Mouse (Mus musculus) MEL (cell line): ENCODE results near the gene Kif26b. TPM values are rescaled to one million over a fixed set of nuclear protein-coding genes. Genes with fewer than 3 reads are reported as not detected.

Experiments used
- DNase-seq: peaks from one replicate; pipeline ENCODE4 v3.0.0; 2011; ENCODE audit warnings: low read depth, low spot score
- H3K27ac ChIP-seq: 2 replicates; pipeline ENCODE4 v1.5.1; 2012; ENCODE audit warnings: low read depth, mild to moderate bottlenecking, control low read depth, low read length, moderate library complexity; ENCODE audit not compliant: control insufficient read depth
- H3K27me3 ChIP-seq, 2 experiments: fragments of 150-350 bp in 1 of 2; sonication (generic) in 1 of 2; 2 replicates each; pipeline ENCODE4 v1.6.1; 2012; ENCODE audit warnings: low read length in 2 of 2, mild to moderate bottlenecking in 2 of 2, improper control_type of control experiment in 1 of 2, moderate library complexity in 1 of 2; ENCODE audit not compliant: insufficient read depth in 2 of 2, control insufficient read depth in 1 of 2
- H3K36me3 ChIP-seq, 2 experiments: 2 replicates each; pipeline ENCODE4 v1.6.1; 2012 to 2014; ENCODE audit warnings: low read length in 2 of 2, improper control_type of control experiment in 1 of 2, inconsistent platforms in 1 of 2, mild to moderate bottlenecking in 1 of 2; ENCODE audit not compliant: insufficient read depth in 2 of 2, control insufficient read depth in 1 of 2
- H3K4me1 ChIP-seq, 2 experiments: fragments of 150-350 bp in 1 of 2; sonication (generic) in 1 of 2; 2 replicates each; pipeline ENCODE4 v1.6.1; 2012; ENCODE audit warnings: low read length in 2 of 2, improper control_type of control experiment in 1 of 2, mild to moderate bottlenecking in 1 of 2; ENCODE audit not compliant: insufficient read depth in 2 of 2, control insufficient read depth in 1 of 2
- H3K4me3 ChIP-seq, 2 experiments: fragments of 150-350 bp in 1 of 2; sonication (generic) in 1 of 2; 2 replicates each; pipeline ENCODE4 v1.5.1; 2012; ENCODE audit warnings: low read depth in 2 of 2, low read length in 2 of 2, mild to moderate bottlenecking in 2 of 2, moderate library complexity in 2 of 2, control low read depth in 1 of 2, improper control_type of control experiment in 1 of 2; ENCODE audit not compliant: control insufficient read depth in 1 of 2, insufficient read depth in 1 of 2
- H3K79me2 ChIP-seq: 2 replicates; pipeline ENCODE4 v1.6.1; 2012; ENCODE audit warnings: mild to moderate bottlenecking, low read length, moderate library complexity; ENCODE audit not compliant: control insufficient read depth, poor library complexity, insufficient read depth
- H3K9ac ChIP-seq: 2 replicates; pipeline ENCODE4 v1.6.1; 2012; ENCODE audit warnings: low read depth, mild to moderate bottlenecking, control low read depth, low read length, moderate library complexity; ENCODE audit not compliant: control insufficient read depth, poor library complexity, severe bottlenecking
- H3K9me3 ChIP-seq: fragments of 150-350 bp; sonication (generic); replicated peaks from 2 replicates; pipeline ENCODE4 v1.6.1; 2012; ENCODE audit warnings: mild to moderate bottlenecking, low read length, improper control_type of control experiment, moderate library complexity; ENCODE audit not compliant: insufficient read depth
- BHLHE40 ChIP-seq: IDR thresholded peaks from 2 replicates; pipeline ENCODE4 v1.6.1; 2012; ENCODE audit warnings: low read depth, mild to moderate bottlenecking, inconsistent platforms, low read length, improper control_type of control experiment, borderline replicate concordance
- CTCF ChIP-seq, 3 experiments: IDR thresholded peaks in 2 of 3; conservative IDR thresholded peaks in 1 of 3; 2 replicates each; pipeline ENCODE4 v1.5.1; 2011 to 2012; ENCODE audit warnings: low read length in 3 of 3, low read depth in 2 of 3, mild to moderate bottlenecking in 2 of 3, improper control_type of control experiment in 1 of 3, inconsistent platforms in 1 of 3, mixed read lengths in 1 of 3, moderate library complexity in 1 of 3; ENCODE audit not compliant: control insufficient read depth in 1 of 3, insufficient read depth in 1 of 3, poor library complexity in 1 of 3, severe bottlenecking in 1 of 3
- EP300 ChIP-seq, 2 experiments: IDR thresholded peaks; 2 replicates each; pipeline ENCODE4 v1.6.1; 2011; ENCODE audit warnings: improper control_type of control experiment in 2 of 2, low read length in 2 of 2, low read depth in 1 of 2, mild to moderate bottlenecking in 1 of 2
- GABPA ChIP-seq: IDR thresholded peaks from 2 replicates; pipeline ENCODE4 v1.6.1; 2012; ENCODE audit warnings: low read depth, mild to moderate bottlenecking, inconsistent platforms, low read length, improper control_type of control experiment, moderate library complexity
- HCFC1 ChIP-seq: IDR thresholded peaks from 2 replicates; pipeline ENCODE4 v1.6.1; 2012; ENCODE audit warnings: low read depth, mild to moderate bottlenecking, inconsistent platforms, low read length, improper control_type of control experiment, moderate library complexity
- MAX ChIP-seq: IDR thresholded peaks from 2 replicates; pipeline ENCODE4 v1.6.1; 2011; ENCODE audit warnings: low read length, improper control_type of control experiment
- MAZ ChIP-seq: IDR thresholded peaks from 2 replicates; pipeline ENCODE4 v1.6.1; 2012; ENCODE audit warnings: low read depth, mild to moderate bottlenecking, inconsistent platforms, low read length, improper control_type of control experiment
- MYB ChIP-seq: IDR thresholded peaks from 2 replicates; pipeline ENCODE4 v1.6.1; 2011; ENCODE audit warnings: mild to moderate bottlenecking, low read depth, low read length, improper control_type of control experiment
- NRF1 ChIP-seq: IDR thresholded peaks from 2 replicates; pipeline ENCODE4 v1.6.1; 2014; ENCODE audit warnings: low read depth, mild to moderate bottlenecking, inconsistent platforms, low read length, improper control_type of control experiment, moderate library complexity; ENCODE audit not compliant: poor library complexity, insufficient read depth, severe bottlenecking
- POLR2A ChIP-seq, 2 experiments: IDR thresholded peaks; 2 replicates each; pipeline ENCODE4 v1.6.1; 2011 to 2012; ENCODE audit warnings: low read length in 2 of 2, mild to moderate bottlenecking in 2 of 2, control low read depth in 1 of 2, improper control_type of control experiment in 1 of 2, low read depth in 1 of 2, moderate library complexity in 1 of 2; ENCODE audit not compliant: control insufficient read depth in 1 of 2, insufficient read depth in 1 of 2, poor library complexity in 1 of 2
- POLR2AphosphoS5 ChIP-seq: IDR thresholded peaks from 2 replicates; pipeline ENCODE4 v1.6.1; 2012; ENCODE audit warnings: low read depth, borderline replicate concordance, mild to moderate bottlenecking, inconsistent platforms, low read length, moderate library complexity, mixed read lengths
- SMC3 ChIP-seq: IDR thresholded peaks from 2 replicates; pipeline ENCODE4 v1.6.1; 2011; ENCODE audit warnings: low read depth, low read length, improper control_type of control experiment
- TAL1 ChIP-seq: IDR thresholded peaks from 2 replicates; pipeline ENCODE4 v1.6.1; 2012; ENCODE audit warnings: mild to moderate bottlenecking, inconsistent platforms, low read length, moderate library complexity, mixed read lengths
- UBTF ChIP-seq: IDR thresholded peaks from 2 replicates; pipeline ENCODE4 v1.6.1; 2012; ENCODE audit warnings: low read depth, mild to moderate bottlenecking, inconsistent platforms, low read length, improper control_type of control experiment, moderate library complexity, borderline replicate concordance; ENCODE audit not compliant: insufficient read depth
- ZKSCAN1 ChIP-seq: IDR thresholded peaks from 2 replicates; pipeline ENCODE4 v1.6.1; 2012; ENCODE audit warnings: low read depth, mild to moderate bottlenecking, inconsistent platforms, low read length, improper control_type of control experiment, moderate library complexity
- ZNF384 ChIP-seq: IDR thresholded peaks from 2 replicates; pipeline ENCODE4 v1.6.1; 2012; ENCODE audit warnings: low read depth, mild to moderate bottlenecking, inconsistent platforms, low read length, improper control_type of control experiment
- polyA plus RNA-seq, 2 experiments: library from polyadenylated mRNA; stranded (reverse) in 1 of 2; unstranded in 1 of 2; fragments of >175 nt in 1 of 2; fragments of >200 nt in 1 of 2; gene quantifications; 2 replicates each; pipeline versions ENCODE4 v1.2.1 to v1.2.4; 2012; ENCODE audit warnings: low replicate concordance in 2 of 2, low read depth in 1 of 2; ENCODE audit not compliant: insufficient read length in 2 of 2, insufficient read depth in 1 of 2, missing spikeins in 1 of 2
- total RNA-seq: library from RNA; depleted of rRNA; stranded (reverse); fragments of 300-350 nt; gene quantifications from 2 replicates; pipeline ENCODE4 v1.2.3, GENCODE M21; 2012

Gene Kif26b
- total and polyA plus RNA-seq, 3 experiments: 0.08 to 0.50 TPM; not detected in 1

DNA sequence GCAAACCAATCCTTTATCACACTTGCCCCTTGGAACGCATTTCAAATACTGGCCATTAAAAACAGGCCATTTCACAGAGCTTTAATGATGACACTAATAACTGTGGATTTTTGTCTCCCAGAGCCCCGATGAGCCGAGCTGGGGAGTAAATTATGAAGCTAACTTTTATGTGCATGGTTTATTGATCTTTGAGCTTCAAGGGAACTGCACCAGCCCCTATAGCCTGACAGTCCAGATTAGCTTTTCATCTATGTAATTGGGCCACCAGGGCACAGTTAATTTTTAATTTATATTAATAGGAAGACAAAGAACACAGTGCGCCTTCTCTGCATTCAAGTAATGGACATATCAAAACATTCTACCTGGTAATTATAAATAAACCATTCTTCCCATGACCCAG is 335.4 kb downstream of the Kif26b start:
- Histone ChIP-seq H3K27me3 (peaks cover 0 to 2% of the 10 kb centered on the region in 2 experiments; a peak in 1 of 4 replicates), H3K36me3 (no peaks in the 10 kb centered on the region), H3K4me3 (no peak overlapping the region), H3K79me2 (no peaks in the 10 kb centered on the region), H3K9ac (no peak overlapping the region), H3K27ac (no peak overlapping the region), H3K9me3 (no peaks in the 10 kb centered on the region), H3K4me1 (no peaks in the 10 kb centered on the region)
- no peak for DNase-seq
- TF ChIP-seq MAZ: no peak
- TF ChIP-seq TAL1: no peak
- no peak for TF ChIP-seq UBTF
- no peak for TF ChIP-seq ZKSCAN1
- TF ChIP-seq HCFC1: no peak
- TF ChIP-seq MAX: no peak
- no peak for TF ChIP-seq CTCF (IDR thresholded peaks at IDR 0.05 in 2 of 3, conservative IDR thresholded peaks at IDR 0.05 in 1 of 3; ENCODE audit: control insufficient read depth in 1 of 3, insufficient read depth in 1 of 3, low read depth in 2 of 3, low read length in 3 of 3, poor library complexity in 1 of 3, severe bottlenecking in 1 of 3)

DNA sequence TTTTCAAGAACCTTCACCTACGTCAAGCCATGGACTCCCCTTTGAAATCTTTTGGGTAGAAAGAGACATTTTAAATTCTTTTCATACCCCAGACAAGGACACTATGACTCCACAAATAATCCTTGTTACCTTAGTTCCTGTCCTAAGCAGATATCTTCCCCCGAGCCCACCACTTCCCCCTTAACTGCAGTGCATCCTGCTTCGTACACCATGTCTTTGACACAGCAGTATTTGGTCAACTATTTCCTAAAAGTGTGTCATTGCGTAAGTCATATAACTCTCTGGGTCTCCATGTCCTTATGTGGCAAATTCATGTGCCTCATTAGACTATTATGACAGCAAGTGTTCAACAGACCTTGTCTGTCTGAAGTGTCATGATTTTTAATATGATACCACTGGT is 337.8 kb downstream of the Kif26b start:
- H3K79me2 ChIP-seq: no peaks in the 10 kb centered on the region
- no peaks in the 10 kb centered on the region for H3K4me1 ChIP-seq
- H3K36me3 ChIP-seq: no peaks in the 10 kb centered on the region
- H3K9ac ChIP-seq: no peak overlapping the region
- TF ChIP-seq GABPA (no peak), MYB (no peak), EP300 (IDR thresholded peaks at IDR 0.05; ENCODE audit: low read depth in 1 of 2, low read length in 2 of 2) (no peak), POLR2A (IDR thresholded peaks at IDR 0.05; ENCODE audit: control insufficient read depth in 1 of 2, insufficient read depth in 1 of 2, low read depth in 1 of 2, low read length in 2 of 2, poor library complexity in 1 of 2) (no peak), BHLHE40 (no peak), ZNF384 (no peak), NRF1 (no peak), MAX (no peak), SMC3 (no peak), POLR2AphosphoS5 (no peak)
- H3K27me3 ChIP-seq: peaks cover 0 to 4% of the 10 kb centered on the region in 2 experiments; a peak in 2 of 4 replicates
- H3K27ac ChIP-seq: no peak overlapping the region
- H3K9me3 ChIP-seq: no peaks in the 10 kb centered on the region
- peak; percentile 9 for DNase-seq
- H3K4me3 ChIP-seq: no peak overlapping the region
